Mouse (Mus musculus) hindbrain, embryonic 12.5 days (tissue): Measurements from ENCODE around the gene Gm7358. TPM values are rescaled to one million over a fixed set of nuclear protein-coding genes. Genes with fewer than 3 reads are reported as not detected.
"Not testable (repeated sequence)": the region's sequence is repeated elsewhere in the genome, so short reads cannot be mapped to it uniquely, and the experiment has no call there.

Source experiments
- ATAC-seq: fragments of 200-750 bp; cut with Nextera tagmentation; 2 replicates; pipeline ENCODE4 v1.8.0; 2017; ENCODE audit warnings: moderate TSS enrichment; ENCODE audit not compliant: low FRiP score
- H3K27ac ChIP-seq: fragments of 300-500 bp; sonication (generic); 2 replicates; pipeline ENCODE4 v1.5.1; 2016; ENCODE audit warnings: mild to moderate bottlenecking
- H3K27me3 ChIP-seq: fragments of 300-500 bp; sonication (generic); 2 replicates; pipeline ENCODE4 v1.6.1; 2016; ENCODE audit warnings: mild to moderate bottlenecking
- H3K36me3 ChIP-seq: fragments of 300-500 bp; sonication (generic); 2 replicates; pipeline ENCODE4 v1.6.1; 2016; ENCODE audit warnings: mild to moderate bottlenecking
- H3K4me1 ChIP-seq: fragments of 300-500 bp; sonication (generic); 2 replicates; pipeline ENCODE4 v1.6.1; 2016
- H3K4me2 ChIP-seq: fragments of 300-500 bp; sonication (generic); replicated peaks from 2 replicates; pipeline ENCODE4 v1.6.1; 2016; ENCODE audit warnings: mild to moderate bottlenecking
- H3K4me3 ChIP-seq: fragments of 300-500 bp; sonication (generic); 2 replicates; pipeline ENCODE4 v1.5.1; 2016; ENCODE audit warnings: mild to moderate bottlenecking
- H3K9ac ChIP-seq: fragments of 300-500 bp; sonication (generic); 2 replicates; pipeline ENCODE4 v1.6.1; 2016; ENCODE audit warnings: mild to moderate bottlenecking, moderate library complexity
- H3K9me3 ChIP-seq: fragments of 300-500 bp; sonication (generic); replicated peaks from 2 replicates; pipeline ENCODE4 v1.6.1; 2016; ENCODE audit warnings: mild to moderate bottlenecking
- WGBS: fragments of 180-500 bp; shearing (Covaris S2); methylation state at CpG from one replicate; pipeline ENCODE4 v1.1.7; 2016; 5-methylcytosine and 5-hydroxymethylcytosine counted together
- polyA plus RNA-seq: library from polyadenylated mRNA; unstranded; fragments of >200 nt; fragmentation: Nextera tagmentation; extraction: Ambion mirVana; gene quantifications from 2 replicates; pipeline ENCODE4 v1.2.1, GENCODE M21; 2016

Gm7358 gene
- polyA plus RNA-seq: not detected in 2 replicates

GRCm38 (mm10) chr17:14059431-14059830 lies at the start of gene Gm7358:
Gm7358 (minus strand) TSS chr17:14059531.
- H3K36me3 ChIP-seq, H3K4me2 ChIP-seq, H3K9ac ChIP-seq, H3K4me1 ChIP-seq, H3K9me3 ChIP-seq, H3K27ac ChIP-seq, H3K4me3 ChIP-seq, ATAC-seq, H3K27me3 ChIP-seq: not testable (repeated sequence)
- WGBS: no CpG with 5 or more reads among the region's 2 CpGs

DNA sequence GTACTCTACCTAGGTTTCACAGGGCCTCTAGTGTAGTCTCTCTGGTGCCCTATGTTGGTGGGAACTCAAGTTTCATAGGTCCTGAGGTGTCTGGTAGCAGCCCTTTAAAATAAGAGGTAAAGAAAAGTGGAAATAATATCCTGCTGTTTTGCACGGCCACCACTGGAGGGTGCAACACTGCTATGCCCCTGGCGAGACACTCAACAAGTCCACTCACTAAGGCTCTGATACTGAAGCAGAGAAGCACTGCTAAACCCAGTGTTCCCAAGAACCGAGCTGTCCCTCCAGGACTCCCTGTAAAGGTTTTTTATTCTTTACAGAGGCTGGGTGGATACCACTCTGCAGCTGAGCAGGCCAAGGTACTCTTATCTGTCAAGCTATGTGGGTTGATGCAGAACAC lies 43.7 kb upstream of the Gm7358 start:
- H3K27me3 ChIP-seq, H3K4me2 ChIP-seq, H3K4me3 ChIP-seq, H3K27ac ChIP-seq, H3K9me3 ChIP-seq, H3K4me1 ChIP-seq, ATAC-seq, H3K36me3 ChIP-seq, H3K9ac ChIP-seq: not testable (repeated sequence)
- 22% methylated on average over 3 of the region's 3 CpGs for WGBS

GRCm38 (mm10) chr17:14101446-14101980 lies 42.2 kb upstream of the Gm7358 start:
- H3K27ac ChIP-seq, H3K4me3 ChIP-seq, H3K9ac ChIP-seq, H3K4me1 ChIP-seq, H3K36me3 ChIP-seq, H3K4me2 ChIP-seq, H3K9me3 ChIP-seq, H3K27me3 ChIP-seq, ATAC-seq: not testable (repeated sequence)
- 12% methylated on average over 1 of the region's 1 CpGs for WGBS

- not testable (repeated sequence) for H3K4me2 ChIP-seq, H3K4me3 ChIP-seq, ATAC-seq, H3K27me3 ChIP-seq, H3K9me3 ChIP-seq, H3K4me1 ChIP-seq, H3K9ac ChIP-seq, H3K27ac ChIP-seq, H3K36me3 ChIP-seq
- WGBS: 54% methylated on average over 3 of the region's 3 CpGs
These were observed 40.6 kb upstream of the Gm7358 start for GRCm38 (mm10) chr17:14099886-14100285.

DNA sequence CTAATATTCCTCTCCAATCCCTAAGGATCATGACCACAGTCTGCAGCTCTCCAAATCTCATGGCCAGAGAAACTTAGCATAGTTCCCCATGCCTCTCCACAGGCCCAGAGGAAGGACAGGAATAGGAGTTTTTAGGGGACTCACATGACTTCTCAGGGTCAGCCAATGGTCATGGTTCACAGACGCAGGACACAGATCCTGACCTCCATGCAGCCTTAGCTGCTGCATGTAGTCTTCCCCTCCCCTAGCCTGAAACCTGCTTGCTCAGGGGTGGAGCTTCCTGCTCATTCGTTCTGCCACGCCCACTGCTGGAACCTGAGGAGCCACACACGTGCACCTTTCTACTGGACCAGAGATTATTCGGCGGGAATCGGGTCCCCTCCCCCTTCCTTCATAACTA lies 34.8 kb upstream of the Gm7358 start:
- not testable (repeated sequence) for H3K4me2 ChIP-seq, H3K9ac ChIP-seq, H3K27me3 ChIP-seq, H3K4me3 ChIP-seq, H3K27ac ChIP-seq, H3K4me1 ChIP-seq, H3K36me3 ChIP-seq, ATAC-seq, H3K9me3 ChIP-seq
- WGBS: 47% methylated on average over 3 of the region's 7 CpGs

- not testable (repeated sequence) for H3K4me2 ChIP-seq, H3K4me3 ChIP-seq, H3K27ac ChIP-seq, H3K4me1 ChIP-seq, H3K9ac ChIP-seq, H3K27me3 ChIP-seq, H3K9me3 ChIP-seq, H3K36me3 ChIP-seq, ATAC-seq
- 13% methylated on average over 1 of the region's 1 CpGs for WGBS
These were observed 27.3 kb upstream of the Gm7358 start for GRCm38 (mm10) chr17:14086629-14087028.

DNA sequence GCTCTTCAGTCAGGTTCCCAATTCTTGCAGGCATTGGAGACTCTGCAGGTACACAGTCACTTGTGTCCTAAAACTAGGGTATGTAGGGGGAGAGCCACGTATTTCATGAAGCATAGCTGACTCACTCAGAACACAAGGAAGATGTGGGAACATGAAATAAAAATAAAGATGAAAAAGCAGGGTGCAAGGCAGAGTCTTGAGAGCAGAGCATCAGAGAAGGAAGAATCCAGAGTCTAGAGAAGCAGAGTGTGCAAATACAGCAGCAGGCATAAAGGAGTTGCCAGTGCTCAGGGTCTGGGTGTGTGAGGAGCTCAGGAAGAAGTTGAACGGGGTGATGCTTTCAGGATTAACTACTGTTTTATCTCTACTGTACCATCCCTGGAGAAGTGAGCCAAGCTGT lies 17.5 kb downstream of the Gm7358 start:
- H3K4me3 ChIP-seq, H3K36me3 ChIP-seq, H3K4me1 ChIP-seq, H3K4me2 ChIP-seq, ATAC-seq, H3K9ac ChIP-seq, H3K27ac ChIP-seq, H3K27me3 ChIP-seq, H3K9me3 ChIP-seq: not testable (repeated sequence)
- 82% methylated on average over 1 of the region's 2 CpGs for WGBS

DNA sequence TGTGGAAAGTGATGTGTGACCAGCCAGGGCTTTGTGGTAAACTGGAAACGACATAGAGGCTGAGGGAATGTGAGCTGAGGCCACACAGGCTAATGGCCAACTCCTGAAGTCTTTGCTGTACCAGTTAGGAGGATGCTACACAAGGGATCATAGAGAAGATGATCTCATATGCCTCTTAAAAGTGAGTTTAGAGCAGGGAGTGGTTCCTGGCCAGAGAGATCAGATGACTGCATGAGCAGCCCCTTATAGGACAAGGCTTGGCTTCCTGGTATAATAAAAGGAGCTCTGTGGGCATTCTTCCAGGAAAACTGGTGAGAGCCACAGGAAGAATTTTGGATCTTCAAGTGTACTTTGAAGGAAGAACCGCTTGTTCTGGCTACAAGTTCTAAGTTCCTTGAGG lies 22.3 kb downstream of the Gm7358 start:
- not testable (repeated sequence) for H3K4me1 ChIP-seq, H3K4me2 ChIP-seq, H3K9me3 ChIP-seq, H3K27ac ChIP-seq, H3K9ac ChIP-seq, H3K36me3 ChIP-seq, H3K4me3 ChIP-seq, ATAC-seq, H3K27me3 ChIP-seq
- WGBS: 48% methylated on average over 1 of the region's 2 CpGs

DNA sequence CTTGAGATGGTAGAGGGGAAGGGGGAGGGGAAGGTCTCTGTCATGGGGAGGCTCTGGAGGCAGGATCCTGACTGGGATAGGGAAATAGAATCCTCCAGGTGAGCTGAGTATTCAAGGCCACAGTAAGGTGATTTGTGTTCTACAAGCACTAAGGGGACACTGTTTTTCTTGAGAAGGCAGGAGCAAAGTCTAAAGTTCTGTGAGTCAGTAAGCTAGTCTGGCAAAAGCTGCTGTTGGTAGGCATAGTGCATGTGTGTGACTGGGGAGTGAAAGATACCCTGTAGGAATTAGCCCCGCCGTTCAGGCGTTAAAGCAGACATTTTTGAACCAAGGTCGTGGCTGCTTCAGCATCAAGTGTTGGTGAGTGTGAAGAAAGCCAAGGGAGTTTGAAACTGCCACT lies 23.2 kb downstream of the Gm7358 start:
- not testable (repeated sequence) for H3K4me1 ChIP-seq, ATAC-seq, H3K9ac ChIP-seq, H3K36me3 ChIP-seq, H3K27me3 ChIP-seq, H3K27ac ChIP-seq, H3K4me3 ChIP-seq, H3K9me3 ChIP-seq, H3K4me2 ChIP-seq
- WGBS: 82% methylated on average over 4 of the region's 4 CpGs

Other genes with a start within 250 kb of the Gm7358 start
- not detected in 2 replicates for gene Gm7168, start 111.2 kb downstream of the Gm7358 start, polyA plus RNA-seq
- not detected in 2 replicates for gene Gm7356, start 55.8 kb downstream of the Gm7358 start, polyA plus RNA-seq
- 1.0 and 1.3 TPM in 2 replicates for gene Dact2, start 144.8 kb upstream of the Gm7358 start, polyA plus RNA-seq
- 59.2 and 70.5 TPM in 2 replicates for gene Smoc2, start 220.0 kb upstream of the Gm7358 start, polyA plus RNA-seq